Comparison of ENCODE assay signal across 8 mouse cellular contexts in genomic region chr1:190929010-190929695, GRCm38 (mm10). TPM values are rescaled to one million over a fixed set of nuclear protein-coding genes. Genes with fewer than 3 reads are reported as not detected.
DNase-seq lines count a peak whose midpoint lies in the region; ATAC-seq and TF ChIP-seq lines count a peak whose summit lies in the region.

No protein-coding gene starts in this region.

- H3K4me3 ChIP-seq in forebrain, postnatal 0 days (ENCODE audit: low read depth, low read length), result peak overlapping the region; percentile 76
- peak overlapping the region; percentile 56 for H3K4me3 ChIP-seq in hindbrain, postnatal 0 days (ENCODE audit: low read length)
- peak overlapping the region; percentile 72 for H3K4me3 ChIP-seq in limb, embryonic 12.5 days (replicated peaks)
- H3K4me3 ChIP-seq in midbrain, embryonic 16.5 days (ENCODE audit: low read depth, low read length), result peak overlapping the region; percentile 81

- H3K9ac ChIP-seq in forebrain, postnatal 0 days, result peak overlapping the region; percentile 91
- peak overlapping the region; percentile 83 for H3K9ac ChIP-seq in hindbrain, postnatal 0 days (replicated peaks; ENCODE audit: low read length)
- H3K9ac ChIP-seq in limb, embryonic 12.5 days (replicated peaks), result peak overlapping the region; percentile 93
- peak overlapping the region; percentile 96 for H3K9ac ChIP-seq in midbrain, embryonic 16.5 days (ENCODE audit: low read depth, low read length)

- peak overlapping the region; percentile 76 for H3K4me2 ChIP-seq in forebrain, postnatal 0 days (ENCODE audit: low read depth)
- H3K4me2 ChIP-seq in hindbrain, postnatal 0 days (ENCODE audit: low read depth, low read length), result peak overlapping the region; percentile 76
- peak overlapping the region; percentile 76 for H3K4me2 ChIP-seq in limb, embryonic 12.5 days
- H3K4me2 ChIP-seq in midbrain, embryonic 16.5 days (ENCODE audit: low read length), result peak overlapping the region; percentile 60

- DNase-seq in urinary bladder, adult 18-20 months (ENCODE audit: low spot score in 2 of 2), result peak; percentile 35 to 41
- no peak for DNase-seq in urinary bladder, postnatal 10 days (ENCODE audit: low spot score)
- DNase-seq in cerebellum, adult 18-20 months, result peak; percentile 37 to 41
- peak; percentile 51 for DNase-seq in forebrain, postnatal 0 days
- no peak for DNase-seq in hindbrain, postnatal 0 days (ENCODE audit: low spot score)
- DNase-seq in urinary bladder, postnatal 36 days (ENCODE audit: low spot score in 2 of 2), result peak; percentile 50 to 51

- no peaks in the 10 kb centered on the region for H3K27me3 ChIP-seq in forebrain, postnatal 0 days (ENCODE audit: insufficient read depth, low read length)
- H3K27me3 ChIP-seq in hindbrain, postnatal 0 days (ENCODE audit: insufficient read depth, low read length), result no peaks in the 10 kb centered on the region
- H3K27me3 ChIP-seq in limb, embryonic 12.5 days, result no peaks in the 10 kb centered on the region
- no peaks in the 10 kb centered on the region for H3K27me3 ChIP-seq in midbrain, embryonic 16.5 days (ENCODE audit: control insufficient read depth, insufficient read depth, low read depth, low read length)

- peak overlapping the region; percentile 99 for H3K27ac ChIP-seq in forebrain, postnatal 0 days (ENCODE audit: low read depth, low read length)
- peak overlapping the region; percentile 98 for H3K27ac ChIP-seq in hindbrain, postnatal 0 days
- H3K27ac ChIP-seq in limb, embryonic 12.5 days, result peak overlapping the region; percentile 98
- H3K27ac ChIP-seq in midbrain, embryonic 16.5 days (ENCODE audit: low read length), result peak overlapping the region; percentile 99

- ATAC-seq in forebrain, postnatal 0 days, result peak; percentile 30; the same call in 1 of the 2 replicates
- no peak; the same call in 1 of the 2 replicates for ATAC-seq in hindbrain, postnatal 0 days
- ATAC-seq in limb, embryonic 12.5 days (ENCODE audit: insufficient number of reproducible peaks, insufficient read depth, low FRiP score, low TSS enrichment, low read depth), result peak; percentile 16; the same call in 1 of the 2 replicates
- peak; percentile 58 for ATAC-seq in midbrain, embryonic 16.5 days

- H3K9me3 ChIP-seq in forebrain, postnatal 0 days (ENCODE audit: low read length), result no peaks in the 10 kb centered on the region
- no peaks in the 10 kb centered on the region for H3K9me3 ChIP-seq in hindbrain, postnatal 0 days (ENCODE audit: low read length)
- no peaks in the 10 kb centered on the region for H3K9me3 ChIP-seq in limb, embryonic 12.5 days
- no peaks in the 10 kb centered on the region for H3K9me3 ChIP-seq in midbrain, embryonic 16.5 days (replicated peaks; ENCODE audit: control insufficient read depth, low read length, poor library complexity, severe bottlenecking)

- 5% methylated on average over 26 of the region's 27 CpGs for WGBS in forebrain, postnatal 0 days
- WGBS in hindbrain, postnatal 0 days, result 5% methylated on average over 27 of the region's 27 CpGs
- 8% methylated on average over 27 of the region's 27 CpGs for WGBS in limb, embryonic 12.5 days
- 8% methylated on average over 27 of the region's 27 CpGs for WGBS in midbrain, embryonic 16.5 days

- H3K36me3 ChIP-seq in forebrain, postnatal 0 days (ENCODE audit: insufficient read depth), result peaks cover 13% of the 10 kb centered on the region
- no peaks in the 10 kb centered on the region for H3K36me3 ChIP-seq in hindbrain, postnatal 0 days (ENCODE audit: insufficient read depth, low read length)
- H3K36me3 ChIP-seq in limb, embryonic 12.5 days, result peaks cover 12% of the 10 kb centered on the region
- peaks cover 6% of the 10 kb centered on the region; the same call in 1 of the 2 replicates for H3K36me3 ChIP-seq in midbrain, embryonic 16.5 days (ENCODE audit: control insufficient read depth, insufficient read depth, low read length)

- 0 out of 2 replicates have a peak, but pooled peaks cover 4% of the 10 kb centered on the region for H3K4me1 ChIP-seq in forebrain, postnatal 0 days (ENCODE audit: insufficient read depth)
- peaks cover 4% of the 10 kb centered on the region; the same call in 1 of the 2 replicates for H3K4me1 ChIP-seq in hindbrain, postnatal 0 days (ENCODE audit: insufficient read depth, low read length)
- peaks cover 14% of the 10 kb centered on the region for H3K4me1 ChIP-seq in limb, embryonic 12.5 days (replicated peaks)
- peaks cover 13% of the 10 kb centered on the region for H3K4me1 ChIP-seq in midbrain, embryonic 16.5 days (ENCODE audit: control insufficient read depth, insufficient read depth, low read length)

- no peak for TF ChIP-seq CTCF in forebrain, postnatal 0 days (IDR thresholded peaks at IDR 0.05; ENCODE audit: low read depth)
- TF ChIP-seq CTCF in hindbrain, postnatal 0 days (IDR thresholded peaks at IDR 0.05; ENCODE audit: low read depth), result no peak

RNA-seq across cellular contexts. Expression of gene Angel2, which starts 4.2 kb away (rescaled TPM):
- 48.5 and 49.1 TPM in 2 replicates for total RNA-seq in forebrain, postnatal 0 days (2014; rRNA removed)
- 44.3 and 47.7 TPM in 2 replicates for polyA plus RNA-seq in forebrain, postnatal 0 days (2015; fragmentation: Nextera tagmentation; extraction: Ambion mirVana)
- total RNA-seq in hindbrain, postnatal 0 days (2014; rRNA removed), result 25.3 and 28.4 TPM in 2 replicates
- polyA plus RNA-seq in hindbrain, postnatal 0 days (2015; fragmentation: Nextera tagmentation; extraction: Ambion mirVana), result 39.4 and 40.2 TPM in 2 replicates
- 60.6 and 61.7 TPM in 2 replicates for polyA plus RNA-seq in limb, embryonic 12.5 days (2016; fragmentation: Nextera tagmentation; extraction: Ambion mirVana)
- 49.0 and 50.4 TPM in 2 replicates for polyA plus RNA-seq in midbrain, embryonic 16.5 days (2015; fragmentation: Nextera tagmentation; extraction: Ambion mirVana)

RNA-seq across cellular contexts. Expression of gene Rps6kc1, which starts 17.6 kb away (rescaled TPM):
- 42.8 and 47.4 TPM in 2 replicates for total RNA-seq in forebrain, postnatal 0 days (2014; rRNA removed)
- polyA plus RNA-seq in forebrain, postnatal 0 days (2015; fragmentation: Nextera tagmentation; extraction: Ambion mirVana), result 23.0 and 26.1 TPM in 2 replicates
- total RNA-seq in hindbrain, postnatal 0 days (2014; rRNA removed), result 35.9 and 40.8 TPM in 2 replicates
- polyA plus RNA-seq in hindbrain, postnatal 0 days (2015; fragmentation: Nextera tagmentation; extraction: Ambion mirVana), result 19.6 and 21.0 TPM in 2 replicates
- polyA plus RNA-seq in limb, embryonic 12.5 days (2016; fragmentation: Nextera tagmentation; extraction: Ambion mirVana), result 17.8 and 20.6 TPM in 2 replicates
- polyA plus RNA-seq in midbrain, embryonic 16.5 days (2015; fragmentation: Nextera tagmentation; extraction: Ambion mirVana), result 32.7 and 34.8 TPM in 2 replicates

RNA-seq across cellular contexts. Expression of gene Vash2, which starts 49.9 kb away (rescaled TPM):
- total RNA-seq in forebrain, postnatal 0 days (2014; rRNA removed), result 46.4 and 47.5 TPM in 2 replicates
- 60.9 and 63.7 TPM in 2 replicates for polyA plus RNA-seq in forebrain, postnatal 0 days (2015; fragmentation: Nextera tagmentation; extraction: Ambion mirVana)
- total RNA-seq in hindbrain, postnatal 0 days (2014; rRNA removed), result 38.5 and 40.9 TPM in 2 replicates
- 46.6 and 47.4 TPM in 2 replicates for polyA plus RNA-seq in hindbrain, postnatal 0 days (2015; fragmentation: Nextera tagmentation; extraction: Ambion mirVana)
- polyA plus RNA-seq in limb, embryonic 12.5 days (2016; fragmentation: Nextera tagmentation; extraction: Ambion mirVana), result 81.8 and 82.0 TPM in 2 replicates
- polyA plus RNA-seq in midbrain, embryonic 16.5 days (2015; fragmentation: Nextera tagmentation; extraction: Ambion mirVana), result 83.8 and 86.5 TPM in 2 replicates

Comparison
In these comparisons a context has a peak if more than half of its experiments do, and no peak if none do; other contexts are left out.
1. DNase-seq: peak in urinary bladder, adult 18-20 months (2 of 2), cerebellum, adult 18-20 months (2 of 2), forebrain, postnatal 0 days (single experiment) and urinary bladder, postnatal 36 days (2 of 2); none in urinary bladder, postnatal 10 days (single experiment) and hindbrain, postnatal 0 days (single experiment).
2. Peak in every context shown above with its lines, with median percentiles within 50 percentile points of each other: H3K27ac ChIP-seq, H3K4me2 ChIP-seq, H3K4me3 ChIP-seq and H3K9ac ChIP-seq.